Mouse (Mus musculus) olfactory bulb, adult 2 months (tissue): ENCODE measurements around the gene Slc46a1. TPM values are rescaled to one million over a fixed set of nuclear protein-coding genes. Genes with fewer than 3 reads are reported as not detected.

ENCODE experiments used
- H3K27ac ChIP-seq: fragments of 200-500 bp; 2 replicates; pipeline ENCODE4 v1.5.1; 2012; ENCODE audit warnings: low read depth, low read length; ENCODE audit not compliant: insufficient read depth
- H3K4me1 ChIP-seq: fragments of 200-500 bp; 2 replicates; pipeline ENCODE4 v1.6.1; 2012; ENCODE audit warnings: low read length; ENCODE audit not compliant: control insufficient read depth, insufficient read depth
- H3K4me3 ChIP-seq: fragments of 200-500 bp; 2 replicates; pipeline ENCODE4 v1.5.1; 2012; ENCODE audit warnings: mild to moderate bottlenecking, low read depth, low read length, moderate library complexity; ENCODE audit not compliant: insufficient read depth
- CTCF ChIP-seq: fragments of 200-500 bp; IDR thresholded peaks from 2 replicates; pipeline ENCODE4 v1.5.1; 2012; ENCODE audit warnings: low read depth, mild to moderate bottlenecking, low read length, moderate library complexity; ENCODE audit not compliant: insufficient read depth
- POLR2A ChIP-seq: fragments of 200-500 bp; IDR thresholded peaks from 2 replicates; pipeline ENCODE4 v1.6.1; 2012; ENCODE audit warnings: mild to moderate bottlenecking, low read depth, low read length, moderate library complexity; ENCODE audit not compliant: insufficient read depth
- WGBS: fragments of 180-500 bp; shearing (Covaris S2); methylation state at CpG from one replicate; pipeline ENCODE4 v1.1.7; 2018; 5-methylcytosine and 5-hydroxymethylcytosine counted together
- polyA plus RNA-seq: library from polyadenylated mRNA; stranded (reverse); fragments of >200 nt; gene quantifications from 2 replicates; pipeline ENCODE4 v1.2.4, GENCODE M21; 2012; ENCODE audit warnings: low replicate concordance; ENCODE audit not compliant: missing spikeins, insufficient read depth, insufficient read length

Gene Slc46a1
- polyA plus RNA-seq, 1 experiment = not detected

GRCm38 (mm10) chr11:78465116-78465515 lies 381 bp upstream of the Slc46a1 start:
- 29% methylated on average over 9 of the region's 9 CpGs for WGBS
- peaks cover 11% of the 10 kb centered on the region for H3K4me1 ChIP-seq
- no peak for TF ChIP-seq POLR2A
- no peak for TF ChIP-seq CTCF
- peak overlapping the region; percentile 72 for H3K4me3 ChIP-seq
- H3K27ac ChIP-seq = no peak overlapping the region

DNA sequence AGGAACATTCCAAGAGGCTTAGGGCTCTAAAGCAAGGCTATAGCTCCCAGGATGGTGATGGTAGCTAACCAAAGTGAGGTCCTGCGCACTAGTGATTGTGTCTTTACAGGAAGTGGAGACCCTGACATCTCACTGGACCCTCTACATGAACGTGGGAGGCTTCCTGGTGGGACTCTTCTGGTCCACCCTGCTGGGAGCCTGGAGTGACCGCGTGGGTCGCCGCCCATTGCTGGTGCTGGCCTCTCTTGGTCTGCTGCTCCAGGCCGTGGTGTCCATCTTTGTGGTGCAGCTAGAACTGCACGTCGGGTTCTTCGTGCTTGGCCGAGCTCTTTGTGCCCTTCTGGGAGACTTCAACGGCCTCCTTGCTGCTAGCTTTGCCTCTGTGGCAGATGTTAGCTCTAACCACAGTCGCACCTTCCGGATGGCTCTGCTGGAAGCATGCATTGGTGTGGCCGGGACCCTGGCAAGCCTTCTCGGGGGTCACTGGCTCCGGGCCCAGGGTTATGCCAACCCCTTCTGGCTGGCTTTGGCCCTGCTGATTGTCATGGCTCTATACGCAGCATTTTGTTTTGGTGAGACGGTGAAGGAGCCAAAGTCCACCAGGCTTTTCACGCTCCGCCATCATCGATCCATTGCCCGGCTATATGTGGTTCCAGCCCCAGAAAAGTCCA lies 880 bp downstream of the Slc46a1 start:
- Histone ChIP-seq H3K4me3 (peak overlapping the region; percentile 72), H3K27ac (no peak overlapping the region; the same call in 1 of the 2 replicates), H3K4me1 (peaks cover 11% of the 10 kb centered on the region)
- WGBS = 43% methylated on average over 23 of the region's 23 CpGs
- TF ChIP-seq POLR2A = no peak
- TF ChIP-seq CTCF = no peak

GRCm38 (mm10) chr11:78467515-78467914 lies 2.0 kb downstream of the Slc46a1 start:
- peaks cover 11% of the 10 kb centered on the region for H3K4me1 ChIP-seq
- TF ChIP-seq CTCF = no peak
- no peak for TF ChIP-seq POLR2A
- H3K4me3 ChIP-seq = no peak overlapping the region
- no peak overlapping the region for H3K27ac ChIP-seq
- 91% methylated on average over 7 of the region's 7 CpGs for WGBS

- Histone ChIP-seq H3K4me1 (peaks cover 11% of the 10 kb centered on the region), H3K4me3 (no peak overlapping the region), H3K27ac (no peak overlapping the region)
- TF ChIP-seq POLR2A = no peak
- TF ChIP-seq CTCF = no peak
- 84% methylated on average over 3 of the region's 3 CpGs for WGBS
Observed at GRCm38 (mm10) chr11:78467932-78468331, 2.4 kb downstream of the Slc46a1 start.

DNA sequence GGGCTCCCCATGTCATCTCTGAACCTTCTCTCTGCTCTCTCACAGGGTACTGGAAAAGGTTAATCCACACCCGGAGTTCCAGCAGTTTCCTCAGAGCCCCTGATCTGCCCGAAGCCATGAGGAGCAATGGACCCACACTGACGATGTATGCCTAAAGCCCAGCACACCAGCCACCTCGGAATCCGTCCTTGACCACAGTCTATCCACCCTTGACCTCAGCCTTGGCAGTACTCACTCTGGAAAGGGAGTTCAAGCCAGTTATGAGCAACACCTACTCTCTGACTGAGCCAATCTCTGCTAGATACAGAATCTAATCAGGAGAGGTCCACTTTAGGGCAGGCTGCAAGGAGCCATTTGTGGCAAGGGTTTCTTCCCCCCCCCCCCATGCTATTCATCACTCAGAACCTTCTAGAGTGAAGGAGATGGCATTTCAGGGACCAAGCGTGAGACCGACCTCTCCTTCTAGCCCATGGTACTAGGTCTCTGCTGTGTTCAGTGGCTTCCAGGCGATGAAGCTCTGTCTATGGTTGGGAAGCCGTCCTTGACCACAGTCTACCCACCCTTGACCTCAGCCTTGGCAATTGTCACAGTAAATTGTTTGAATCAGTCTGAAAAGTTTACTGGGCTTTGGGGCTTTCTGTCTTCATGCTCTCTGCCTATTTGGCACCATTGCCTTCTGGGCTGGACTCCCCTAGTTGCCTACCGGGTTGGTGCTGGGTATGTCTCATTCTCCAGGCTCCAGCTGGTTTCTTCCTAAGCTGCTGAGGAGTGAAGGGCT lies 6.0 kb downstream of the Slc46a1 start:
- peaks cover 4% of the 10 kb centered on the region for H3K4me1 ChIP-seq
- no peak overlapping the region for H3K4me3 ChIP-seq
- whole genome bisulfite sequencing = 93% methylated on average over 10 of the region's 10 CpGs
- H3K27ac ChIP-seq = no peak overlapping the region
- no peak for TF ChIP-seq CTCF
- TF ChIP-seq POLR2A = no peak

DNA sequence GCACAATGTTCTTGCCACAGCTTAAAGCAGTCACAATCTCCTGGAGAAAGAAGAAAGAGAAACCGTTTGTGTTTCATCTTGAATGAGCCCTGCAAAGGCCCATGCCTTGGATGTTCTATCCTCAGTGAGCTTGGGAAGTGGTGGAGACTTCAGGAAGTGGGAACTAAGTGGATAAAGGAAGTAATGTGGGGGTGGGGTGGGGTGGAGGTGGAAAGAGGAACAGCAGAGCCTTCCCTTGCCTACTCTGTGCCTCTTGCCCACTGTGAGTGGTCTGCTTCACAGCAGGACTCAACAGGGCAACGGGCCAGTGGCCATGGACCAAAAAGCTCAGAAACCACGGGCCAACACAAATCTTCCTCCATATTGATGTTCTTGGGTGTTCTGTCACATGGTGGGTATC lies 9.8 kb downstream of the Slc46a1 start:
- H3K4me1 ChIP-seq = peaks cover 3% of the 10 kb centered on the region; the same call in 1 of the 2 replicates
- H3K27ac ChIP-seq = no peak overlapping the region
- H3K4me3 ChIP-seq = no peak overlapping the region
- TF ChIP-seq POLR2A (no peak), CTCF (no peak)
- WGBS = 70% methylated on average over 3 of the region's 3 CpGs

GRCm38 (mm10) chr11:78483639-78484038 lies 18.1 kb downstream of the Slc46a1 start:
- H3K4me1 ChIP-seq = peaks cover 1% of the 10 kb centered on the region; the same call in 1 of the 2 replicates
- no peak overlapping the region for H3K4me3 ChIP-seq
- WGBS = 69% methylated on average over 7 of the region's 7 CpGs
- TF ChIP-seq POLR2A = no peak
- TF ChIP-seq CTCF = no peak
- no peak overlapping the region for H3K27ac ChIP-seq

DNA sequence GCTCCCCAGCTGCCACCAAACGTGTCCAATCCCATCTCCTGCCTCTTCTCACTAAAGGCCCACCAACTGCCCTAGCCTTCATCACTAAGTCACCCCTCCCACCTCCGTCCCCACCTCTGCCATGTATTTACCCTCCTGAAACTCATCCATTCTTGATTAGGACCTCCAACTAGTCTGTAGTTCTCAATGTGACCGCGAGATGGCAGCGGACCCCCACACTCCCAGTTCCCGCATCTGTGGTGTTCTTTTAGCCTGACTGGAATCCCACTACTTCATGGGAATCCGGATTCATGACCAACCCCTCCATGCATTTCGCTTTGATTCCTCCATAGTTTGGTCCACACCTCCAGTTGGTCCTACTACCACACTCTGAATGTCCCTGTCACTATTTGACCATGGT lies 22.7 kb downstream of the Slc46a1 start:
- no peak overlapping the region for H3K27ac ChIP-seq
- H3K4me3 ChIP-seq = no peak overlapping the region
- peaks cover 8% of the 10 kb centered on the region for H3K4me1 ChIP-seq
- no peak for TF ChIP-seq POLR2A
- TF ChIP-seq CTCF = no peak; the same call in 1 of the 2 replicates
- 5% methylated on average over 8 of the region's 8 CpGs for WGBS

DNA sequence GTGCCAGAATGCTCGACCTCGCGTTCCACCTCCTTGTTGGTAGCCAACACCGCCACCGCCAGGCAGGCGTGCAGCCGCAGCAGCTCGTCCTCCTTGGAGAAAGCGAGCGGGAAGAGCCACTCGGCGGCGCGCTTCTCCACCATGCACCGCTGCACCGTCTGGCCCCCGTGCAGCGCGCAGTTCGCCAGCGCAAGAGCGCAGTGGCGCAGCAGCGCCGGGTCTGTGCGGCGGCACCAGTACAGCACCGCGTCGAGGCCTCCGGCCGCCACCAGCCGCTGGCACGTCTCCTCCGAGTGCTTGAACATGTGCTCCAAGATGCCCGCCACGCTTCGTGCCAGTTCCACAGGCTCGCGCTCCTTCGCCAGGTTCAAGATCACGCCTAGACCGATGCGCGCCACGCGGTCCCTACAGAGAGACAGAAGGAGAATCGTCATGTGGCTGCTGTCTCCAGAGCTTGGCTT lies 25.3 kb downstream of the Slc46a1 start:
- no peak for TF ChIP-seq CTCF
- no peak for TF ChIP-seq POLR2A
- WGBS = 1% methylated on average over 48 of the region's 48 CpGs
- Histone ChIP-seq H3K4me1 (peaks cover 12% of the 10 kb centered on the region), H3K4me3 (peak overlapping the region; percentile 37), H3K27ac (no peak overlapping the region; the same call in 1 of the 2 replicates)
